Mouse (Mus musculus) telencephalon, adult 2 months (tissue): ENCODE measurements around the gene Hpse2.

Experiments
- DNase-seq: peaks from one replicate; pipeline ENCODE4 v3.0.0-alpha.2; 2011; ENCODE audit warnings: low read depth, low spot score

Gene Hpse2

GRCm38 (mm10) chr19:43174812-43175211 is 213.3 kb downstream of the Hpse2 start:
- DNase-seq, result no peak

DNA sequence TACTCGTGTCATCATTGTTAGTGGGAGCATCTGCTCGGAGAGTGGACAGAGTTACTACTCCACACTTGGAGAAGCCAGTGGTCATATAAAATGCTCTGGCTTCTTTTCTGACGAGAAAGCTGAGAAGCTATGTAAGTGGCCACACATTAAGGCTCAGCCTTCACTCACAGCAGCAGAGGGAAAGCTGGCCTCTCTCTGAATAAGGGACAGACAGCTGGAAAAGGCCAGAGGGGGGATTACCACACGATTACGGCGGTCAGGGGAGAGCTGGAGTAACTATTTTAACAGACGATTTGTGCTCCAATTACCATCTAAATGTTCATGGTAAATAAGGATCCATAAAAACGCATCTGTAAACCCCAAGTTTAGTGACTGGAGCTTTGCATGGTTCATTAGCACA is 232.1 kb downstream of the Hpse2 start:
- DNase-seq, result no peak

DNA sequence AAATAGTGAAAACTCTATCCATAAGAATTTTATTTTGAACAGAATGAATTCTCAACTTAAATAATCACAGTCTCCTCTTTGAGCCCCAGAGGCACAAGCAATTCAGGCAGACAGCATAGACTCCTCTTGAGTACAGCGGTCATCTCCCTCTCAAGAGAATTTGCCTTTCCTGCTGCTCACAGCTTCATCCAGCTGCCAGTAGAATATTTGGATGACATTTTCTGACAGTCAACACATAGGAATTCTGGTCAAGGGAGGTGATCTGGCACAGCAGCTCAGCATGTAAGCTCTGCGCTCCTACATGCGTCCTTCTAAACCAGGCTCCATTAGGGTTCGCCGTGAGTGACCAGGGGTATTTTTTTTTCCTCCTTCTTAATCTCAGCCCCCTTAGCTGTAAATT is 232.6 kb downstream of the Hpse2 start:
- no peak for DNase-seq

GRCm38 (mm10) chr19:43147901-43148300 is 240.3 kb downstream of the Hpse2 start:
- no peak for DNase-seq

DNA sequence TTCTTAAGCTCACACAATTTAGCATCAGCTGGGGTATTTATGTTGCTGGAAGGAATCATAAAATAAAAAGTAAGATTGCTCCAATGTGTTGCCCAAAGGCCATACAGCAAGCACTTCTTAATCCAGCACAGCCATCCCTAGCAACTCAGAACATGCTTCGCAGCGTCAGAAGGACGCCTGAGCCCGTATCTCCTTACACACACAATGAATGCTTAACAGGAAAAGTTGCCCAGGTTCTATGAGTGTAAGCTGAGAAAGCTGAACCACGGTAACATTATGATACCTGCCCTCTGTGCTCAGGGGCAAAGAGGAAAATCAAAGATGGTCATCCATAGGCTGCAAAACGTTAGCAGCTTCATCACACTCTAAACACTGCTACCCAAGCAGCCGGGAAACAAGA is 241.3 kb downstream of the Hpse2 start:
- DNase-seq, result no peak

- DNase-seq, result no peak
These were observed 246.5 kb downstream of the Hpse2 start for GRCm38 (mm10) chr19:43141646-43142045.

DNA sequence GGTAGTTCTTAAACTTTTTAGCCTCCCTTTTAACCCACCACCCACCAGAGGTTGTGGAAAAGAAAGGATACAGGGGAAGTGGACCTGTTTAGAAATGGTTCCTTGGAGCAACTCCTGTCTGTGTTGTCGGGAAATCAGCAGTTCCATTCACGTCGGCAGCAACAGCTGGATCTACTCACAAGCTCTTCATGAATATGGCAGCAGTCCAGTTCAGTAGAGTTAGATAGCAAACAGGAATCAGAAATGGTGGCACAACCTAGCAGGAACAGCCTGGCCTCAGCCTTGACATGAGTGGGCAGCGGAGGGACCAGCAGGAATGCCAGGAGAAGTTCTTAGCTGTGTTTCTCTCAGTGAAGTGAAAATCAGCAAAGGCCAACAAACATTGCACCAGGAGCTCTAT is 278.4 kb downstream of the Hpse2 start:
- DNase-seq, result no peak

GRCm38 (mm10) chr19:43096915-43097314 is 291.2 kb downstream of the Hpse2 start:
- DNase-seq, result no peak

GRCm38 (mm10) chr19:43087216-43087615 is 300.9 kb downstream of the Hpse2 start:
- no peak for DNase-seq

- DNase-seq, result peak; percentile 1
These were observed 324.0 kb downstream of the Hpse2 start for GRCm38 (mm10) chr19:43064155-43064554.

GRCm38 (mm10) chr19:43044506-43044905 is 343.6 kb downstream of the Hpse2 start:
- no peak for DNase-seq

GRCm38 (mm10) chr19:43042721-43043120 is 345.4 kb downstream of the Hpse2 start:
- no peak for DNase-seq

DNA sequence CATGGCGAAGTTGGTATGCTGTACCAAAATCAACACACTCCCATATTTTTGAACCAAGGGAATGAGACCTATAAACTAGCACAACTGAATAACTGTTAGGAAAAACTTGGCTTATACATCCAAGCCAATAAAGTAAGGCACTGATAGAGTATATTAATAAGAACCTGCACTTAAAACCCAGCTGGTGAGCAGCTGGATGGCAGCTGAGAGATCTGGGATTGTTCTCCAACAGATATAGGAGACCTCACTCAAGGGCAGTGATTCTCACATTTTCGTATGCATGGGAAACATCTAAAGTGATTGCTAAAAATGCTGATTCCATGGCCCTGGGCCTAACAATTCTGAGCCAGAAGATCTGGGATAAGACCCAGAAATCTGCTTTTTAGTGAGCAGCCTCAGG is 345.9 kb downstream of the Hpse2 start:
- DNase-seq, result no peak

GRCm38 (mm10) chr19:43036381-43036780 is 351.8 kb downstream of the Hpse2 start:
- DNase-seq, result peak; percentile 15

GRCm38 (mm10) chr19:43027305-43027704 is 360.9 kb downstream of the Hpse2 start:
- DNase-seq, result no peak

GRCm38 (mm10) chr19:43022611-43023173 is 365.5 kb downstream of the Hpse2 start:
- peak; percentile 21 for DNase-seq

DNA sequence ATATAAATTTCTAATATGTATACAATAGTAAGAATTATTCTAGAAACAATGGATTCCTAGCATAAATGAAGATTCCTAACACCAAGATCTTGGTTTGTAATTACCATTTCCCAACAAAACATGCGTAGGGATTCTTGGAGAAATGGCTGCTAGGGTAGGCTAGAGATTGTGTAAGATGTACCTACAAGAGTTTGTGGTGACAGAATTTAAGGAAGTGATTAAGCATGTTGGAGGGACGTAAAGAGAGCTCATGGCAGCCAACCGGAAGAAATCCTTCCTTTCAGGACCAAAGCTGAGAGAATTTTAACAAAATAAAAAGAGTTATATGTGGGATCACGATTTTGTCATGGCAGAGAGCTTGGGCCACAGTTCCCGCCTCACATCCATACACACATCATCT is 369.4 kb downstream of the Hpse2 start:
- DNase-seq, result no peak

- no peak for DNase-seq
These were observed 391.7 kb downstream of the Hpse2 start for GRCm38 (mm10) chr19:42996406-42996805.

- no peak for DNase-seq
These were observed 399.3 kb downstream of the Hpse2 start for GRCm38 (mm10) chr19:42988833-42989232.

DNA sequence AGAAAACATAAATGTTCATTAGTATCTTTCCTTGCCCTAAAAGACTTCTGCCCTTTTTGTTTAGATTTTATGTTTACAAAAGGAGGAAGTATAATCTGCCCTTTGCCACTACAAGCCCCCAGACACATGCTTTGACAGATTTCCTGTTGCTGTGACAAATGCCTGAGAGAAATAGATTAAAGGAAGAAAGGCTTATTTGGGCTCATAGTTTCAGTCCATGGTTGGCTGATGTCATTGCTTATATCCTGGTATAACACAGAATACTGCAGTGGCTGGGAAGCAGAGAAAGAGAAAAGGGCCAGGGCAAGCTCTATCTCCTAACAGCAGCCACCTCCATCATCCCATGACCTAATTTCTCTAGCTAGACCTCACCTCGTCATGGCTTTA is 401.8 kb downstream of the Hpse2 start:
- no peak for DNase-seq

- no peak for DNase-seq
These were observed 402.5 kb downstream of the Hpse2 start for GRCm38 (mm10) chr19:42985372-42986314.

- no peak for DNase-seq
These were observed 407.6 kb downstream of the Hpse2 start for GRCm38 (mm10) chr19:42980537-42980936.

DNA sequence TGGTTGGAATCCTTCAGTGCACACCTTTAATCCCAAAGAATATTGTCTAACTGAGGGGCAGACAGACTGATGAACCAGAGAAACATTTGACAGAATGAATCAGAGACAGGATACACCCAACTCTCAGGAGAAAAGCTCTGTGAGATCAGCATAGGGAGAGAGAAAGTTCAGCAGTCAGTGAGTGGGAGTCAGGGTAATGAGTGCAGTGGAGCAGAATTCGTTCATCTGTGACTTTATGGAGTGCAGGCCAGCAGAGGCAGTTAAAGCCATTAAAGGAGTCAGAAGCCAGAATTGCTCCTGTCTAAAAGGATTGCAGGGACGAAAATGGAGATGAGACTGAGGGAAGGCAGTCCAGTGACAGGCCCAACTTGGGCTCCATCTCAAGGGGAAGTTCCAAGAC is 410.2 kb downstream of the Hpse2 start:
- no peak for DNase-seq
